Mouse (Mus musculus) heart, postnatal 0 days (tissue): ENCODE data around the gene Rbms1. TPM values are rescaled to one million over a fixed set of nuclear protein-coding genes. Genes with fewer than 3 reads are reported as not detected.

ENCODE experiments used
- ATAC-seq: fragments of 200-750 bp; cut with Nextera tagmentation; 2 replicates; pipeline ENCODE4 v1.8.0; 2017; ENCODE audit warnings: low read depth, moderate number of reproducible peaks, moderate library complexity; ENCODE audit not compliant: insufficient read depth
- DNase-seq: peaks from one replicate; pipeline ENCODE4 v3.0.0-alpha.2; 2016; ENCODE audit warnings: low spot score
- H3K27ac ChIP-seq: fragments of 300-500 bp; sonication (generic); 2 replicates; pipeline ENCODE4 v1.5.1; 2014; ENCODE audit warnings: low read depth, mild to moderate bottlenecking
- H3K27me3 ChIP-seq: fragments of 300-500 bp; sonication (generic); 2 replicates; pipeline ENCODE4 v1.6.1; 2014; ENCODE audit warnings: low read length, mixed read lengths; ENCODE audit not compliant: control insufficient read depth, insufficient read depth
- H3K36me3 ChIP-seq: fragments of 300-500 bp; sonication (generic); replicated peaks from 2 replicates; pipeline ENCODE4 v1.6.1; 2014; ENCODE audit warnings: low read length, mixed read lengths; ENCODE audit not compliant: control insufficient read depth, insufficient read depth
- H3K4me1 ChIP-seq: fragments of 300-500 bp; sonication (generic); 2 replicates; pipeline ENCODE4 v1.6.1; 2014; ENCODE audit warnings: antibody characterized with exemption; ENCODE audit not compliant: control insufficient read depth, insufficient read depth
- H3K4me2 ChIP-seq: fragments of 300-500 bp; sonication (generic); 2 replicates; pipeline ENCODE4 v1.6.1; 2014; ENCODE audit warnings: low read depth, mild to moderate bottlenecking, low read length, moderate library complexity
- H3K4me3 ChIP-seq: fragments of 300-500 bp; sonication (generic); 2 replicates; pipeline ENCODE4 v1.5.1; 2014; ENCODE audit warnings: low read depth, low read length
- H3K9ac ChIP-seq: fragments of 300-500 bp; sonication (generic); replicated peaks from 2 replicates; pipeline ENCODE4 v1.6.1; 2014; ENCODE audit warnings: low read depth, low read length, mixed read lengths
- H3K9me3 ChIP-seq: fragments of 300-500 bp; sonication (generic); replicated peaks from 2 replicates; pipeline ENCODE4 v1.6.1; 2016; ENCODE audit warnings: low read length; ENCODE audit not compliant: control insufficient read depth
- CTCF ChIP-seq: IDR thresholded peaks from 2 replicates; pipeline ENCODE4 v1.5.1; 2016; ENCODE audit warnings: antibody characterized with exemption, control low read depth, low read depth
- EP300 ChIP-seq: IDR thresholded peaks from 2 replicates; pipeline ENCODE4 v1.6.1; 2016; ENCODE audit warnings: antibody characterized with exemption, low read depth
- WGBS: fragments of 180-500 bp; shearing (Covaris S2); extraction: QIAGEN DNeasy Blood & Tissue Kit; methylation state at CpG from one replicate; pipeline ENCODE4 v1.1.7; 2014; 5-methylcytosine and 5-hydroxymethylcytosine counted together
- polyA plus RNA-seq: library from polyadenylated mRNA; unstranded; fragments of >200 nt; fragmentation: Nextera tagmentation; extraction: Ambion mirVana; gene quantifications from 2 replicates; pipeline ENCODE4 v1.2.1, GENCODE M21; 2015
- total RNA-seq: library from RNA; depleted of rRNA; stranded (reverse); fragments of >200 nt; gene quantifications from 2 replicates; pipeline ENCODE4 v1.2.3, GENCODE M21; 2014; ENCODE audit warnings: low replicate concordance

The Rbms1 gene
- total and polyA plus RNA-seq, 2 experiments from 2014 or later = 52.8 to 56.2 TPM

DNA sequence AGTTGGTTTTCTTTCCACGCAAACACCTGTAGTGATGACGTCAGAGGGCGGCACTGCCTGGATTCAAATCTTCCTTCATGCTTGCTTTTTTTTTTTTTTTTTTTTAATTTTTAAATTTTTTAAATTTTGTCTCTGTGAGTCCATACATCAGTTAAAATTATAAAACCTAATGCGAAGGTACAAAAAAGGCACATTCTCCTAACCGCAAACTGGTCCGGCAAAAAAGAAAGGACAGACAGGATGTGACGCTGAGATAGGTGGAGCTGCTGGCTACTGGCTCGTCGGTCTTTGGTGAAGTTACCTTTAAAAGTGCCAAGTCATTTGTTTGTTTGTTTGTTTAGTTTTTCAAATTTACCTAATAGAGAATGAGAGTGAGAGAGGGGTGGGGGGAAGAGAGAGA, 211.7 kb downstream of the Rbms1 start:
- no peak for DNase-seq
- 93% methylated on average over 9 of the region's 9 CpGs for WGBS
- ATAC-seq = no peak

DNA sequence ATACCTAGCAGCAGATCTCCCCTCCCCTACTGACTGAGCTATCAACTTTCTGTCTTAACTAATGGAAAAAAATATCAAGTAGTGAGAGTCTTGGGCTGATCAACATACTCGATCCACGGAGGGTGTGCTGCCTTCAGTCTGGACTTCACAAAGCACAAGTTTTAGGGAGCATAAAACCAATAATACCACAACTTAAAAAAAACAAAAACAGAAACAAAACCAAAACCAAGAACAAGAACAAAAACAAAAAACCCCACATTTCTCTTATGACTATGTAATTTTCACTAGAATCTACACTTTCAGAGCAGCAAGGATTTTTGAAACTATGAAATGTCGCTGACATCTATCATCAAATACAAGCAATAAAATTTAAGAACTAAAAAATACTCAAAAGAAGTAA, 212.4 kb downstream of the Rbms1 start:
- Histone ChIP-seq H3K4me1 (no peaks in the 10 kb centered on the region), H3K4me3 (no peak overlapping the region), H3K9ac (no peak overlapping the region), H3K36me3 (peaks cover 50% of the 10 kb centered on the region), H3K4me2 (no peak overlapping the region), H3K27me3 (no peaks in the 10 kb centered on the region), H3K9me3 (no peaks in the 10 kb centered on the region), H3K27ac (no peak overlapping the region)
- DNase-seq (no peak), ATAC-seq (no peak)
- TF ChIP-seq EP300 (no peak), CTCF (no peak)
- 87% methylated on average over 3 of the region's 3 CpGs for WGBS

More for the DNA sequence above, 211.7 kb downstream of the Rbms1 start:
- no peak overlapping the region for H3K4me3 ChIP-seq
- TF ChIP-seq EP300 (no peak), CTCF (no peak)
- no peak overlapping the region for H3K9ac ChIP-seq
- H3K4me2 ChIP-seq = no peak overlapping the region
- no peaks in the 10 kb centered on the region for H3K27me3 ChIP-seq
- H3K4me1 ChIP-seq = no peaks in the 10 kb centered on the region
- H3K36me3 ChIP-seq = peaks cover 57% of the 10 kb centered on the region
- no peak overlapping the region for H3K27ac ChIP-seq
- H3K9me3 ChIP-seq = no peaks in the 10 kb centered on the region

DNA sequence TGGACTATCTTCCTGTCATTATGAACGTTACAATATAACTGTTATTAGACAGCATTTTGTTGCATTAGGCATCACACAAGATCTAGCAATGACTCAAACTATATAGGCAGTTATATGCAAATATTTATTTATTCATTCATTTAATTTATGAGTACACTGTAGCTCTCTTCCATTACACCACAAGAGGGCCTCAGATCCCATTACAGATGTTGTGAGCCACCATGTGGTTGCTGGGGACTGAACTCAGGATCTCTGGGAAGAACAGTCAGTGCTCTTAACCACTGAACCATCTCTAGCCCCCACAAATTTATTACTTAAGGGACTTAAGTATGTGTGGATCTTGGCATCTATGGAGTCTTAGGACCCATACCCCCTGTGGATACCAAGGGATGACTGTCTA, 214.4 kb downstream of the Rbms1 start:
- H3K27ac ChIP-seq = no peak overlapping the region
- H3K4me1 ChIP-seq = no peaks in the 10 kb centered on the region
- no peak overlapping the region for H3K4me3 ChIP-seq
- no peaks in the 10 kb centered on the region for H3K27me3 ChIP-seq
- peaks cover 30% of the 10 kb centered on the region for H3K36me3 ChIP-seq
- no peaks in the 10 kb centered on the region for H3K9me3 ChIP-seq
- 93% methylated on average over 1 of the region's 1 CpGs for WGBS
- TF ChIP-seq EP300 = no peak
- peak; percentile 22; the same call in 1 of the 2 replicates for TF ChIP-seq CTCF
- no peak overlapping the region for H3K9ac ChIP-seq
- ATAC-seq = no peak
- no peak for DNase-seq
- H3K4me2 ChIP-seq = no peak overlapping the region

DNA sequence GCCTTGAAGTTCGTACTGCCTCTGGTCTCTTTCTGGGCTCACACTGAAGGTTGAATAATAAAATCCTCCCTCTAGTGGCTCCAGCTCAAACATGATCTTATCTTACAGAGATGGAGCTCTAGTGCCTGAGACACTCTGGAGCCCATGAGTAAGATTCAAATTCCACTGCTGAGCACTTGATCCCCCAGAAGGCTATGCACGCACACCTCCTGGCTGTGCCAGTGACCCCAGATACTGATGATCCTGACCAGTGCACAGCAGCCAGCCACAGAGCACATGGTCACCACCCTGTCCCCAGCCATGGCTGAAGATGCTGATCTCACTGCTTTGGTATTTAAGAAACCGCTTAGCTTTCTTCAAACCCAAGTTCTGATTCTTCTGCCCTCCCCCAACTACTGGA, 215.4 kb downstream of the Rbms1 start:
- Histone ChIP-seq H3K4me2 (no peak overlapping the region), H3K27me3 (no peaks in the 10 kb centered on the region), H3K9me3 (no peaks in the 10 kb centered on the region), H3K36me3 (peaks cover 22% of the 10 kb centered on the region), H3K4me1 (no peaks in the 10 kb centered on the region), H3K9ac (no peak overlapping the region), H3K4me3 (no peak overlapping the region), H3K27ac (no peak overlapping the region)
- peak; percentile 66 for ATAC-seq
- peak; percentile 29 for DNase-seq
- WGBS = 26% methylated on average over 3 of the region's 3 CpGs
- TF ChIP-seq EP300 = no peak
- TF ChIP-seq CTCF = peak; percentile 35

DNA sequence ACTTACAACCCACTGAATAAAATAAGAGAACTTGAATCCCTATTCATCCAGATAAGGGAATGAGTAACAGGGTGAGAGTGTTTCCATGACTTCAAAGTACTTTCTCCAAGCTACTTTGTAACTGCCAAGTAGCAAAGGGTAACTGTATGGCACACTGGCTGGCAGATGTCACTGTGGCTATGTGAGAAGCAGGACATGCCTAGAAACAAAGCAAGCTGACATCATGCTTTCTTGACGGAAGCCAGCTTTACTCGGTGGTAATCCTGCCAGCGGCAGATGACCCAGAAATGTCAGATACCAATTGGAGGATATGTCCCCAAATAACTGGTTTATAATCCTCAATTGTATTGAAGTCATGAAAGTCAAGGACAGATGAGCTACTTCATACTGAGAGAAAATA, 218.3 kb downstream of the Rbms1 start:
- H3K4me1 ChIP-seq = no peaks in the 10 kb centered on the region
- no peak overlapping the region for H3K4me3 ChIP-seq
- no peaks in the 10 kb centered on the region for H3K27me3 ChIP-seq
- DNase-seq (no peak), ATAC-seq (no peak)
- H3K9me3 ChIP-seq = no peaks in the 10 kb centered on the region
- no peak overlapping the region for H3K27ac ChIP-seq
- TF ChIP-seq EP300 = no peak
- TF ChIP-seq CTCF = no peak
- WGBS = 41% methylated on average over 3 of the region's 3 CpGs
- no peak overlapping the region for H3K4me2 ChIP-seq
- H3K9ac ChIP-seq = no peak overlapping the region
- 0 out of 2 replicates have a peak, but pooled peaks cover 5% of the 10 kb centered on the region for H3K36me3 ChIP-seq
